Mouse (Mus musculus) bone marrow, adult 2 months (tissue): ENCODE data around the gene Inmt.

Experiments used
- CTCF ChIP-seq: fragments of 200-500 bp; IDR thresholded peaks from 2 replicates; pipeline ENCODE4 v1.5.1; 2011; ENCODE audit warnings: low read length, control low read depth; ENCODE audit not compliant: control insufficient read depth, insufficient read depth
- POLR2A ChIP-seq: fragments of 200-500 bp; IDR thresholded peaks from 2 replicates; pipeline ENCODE4 v1.6.1; 2011; ENCODE audit warnings: low read depth, mild to moderate bottlenecking, control low read depth, low read length, borderline replicate concordance; ENCODE audit not compliant: control insufficient read depth

- TF ChIP-seq POLR2A = no peak
- TF ChIP-seq CTCF = no peak
Observed at GRCm38 (mm10) chr6:55223986-55224385, 49.1 kb upstream of the Inmt start.
